Mouse (Mus musculus): Measurements from ENCODE around the gene Map4k5.

The Map4k5 gene

GRCm38 (mm10) chr12:69846499-69846898, 46.5 kb downstream of the Map4k5 start:
- intact Hi-C loops (cut with DNase I): loop anchor here (5.0 kb wide), 1 partner anchor 36 kb away; no protein-coding TSS in a partner anchor

GRCm38 (mm10) chr12:69845722-69846121, 47.3 kb downstream of the Map4k5 start:
- intact Hi-C loops (cut with DNase I): loop anchor here (5.0 kb wide), 1 partner anchor 37 kb away; no protein-coding TSS in a partner anchor

GRCm38 (mm10) chr12:69843531-69844445, 49.2 kb downstream of the Map4k5 start:
- intact Hi-C loops (cut with DNase I): no loop called here

GRCm38 (mm10) chr12:69838376-69838775, 54.6 kb downstream of the Map4k5 start:
- intact Hi-C loops (cut with DNase I): no loop called here

- intact Hi-C loops (cut with DNase I): loop anchor here (5.0 kb wide), 2 partner anchors 58 to 77 kb away; partner anchors contain the start of genes Atl1 and Map4k5
Measured at GRCm38 (mm10) chr12:69833982-69834604, 58.9 kb downstream of the Map4k5 start.

- intact Hi-C loops (cut with DNase I): loop anchor here (5.0 kb wide), 2 partner anchors 61 to 74 kb away; partner anchors contain the start of genes Atl1 and Map4k5
Measured at GRCm38 (mm10) chr12:69831239-69831910, 61.6 kb downstream of the Map4k5 start.

GRCm38 (mm10) chr12:69828214-69828613, 64.8 kb downstream of the Map4k5 start:
- intact Hi-C loops (cut with DNase I): no loop called here

- intact Hi-C loops (cut with DNase I): no loop called here
Measured at GRCm38 (mm10) chr12:69824881-69825597, 68.0 kb downstream of the Map4k5 start.

- intact Hi-C loops (cut with DNase I): loop anchor here (5.0 kb wide), 1 partner anchor 47 kb away; no protein-coding TSS in a partner anchor
Measured at GRCm38 (mm10) chr12:69814272-69814671, 78.7 kb downstream of the Map4k5 start.

- intact Hi-C loops (cut with DNase I): loop anchor here (5.0 kb wide), 1 partner anchor 46 kb away; no protein-coding TSS in a partner anchor
Measured at GRCm38 (mm10) chr12:69813596-69813995, 79.4 kb downstream of the Map4k5 start.

- intact Hi-C loops (cut with DNase I): loop anchor here (5.0 kb wide), 1 partner anchor 46 kb away; no protein-coding TSS in a partner anchor
Measured at GRCm38 (mm10) chr12:69812986-69813385, 80.0 kb downstream of the Map4k5 start.

- intact Hi-C loops (cut with DNase I): loop anchor here (5.0 kb wide), 1 partner anchor 45 kb away; no protein-coding TSS in a partner anchor
Measured at GRCm38 (mm10) chr12:69811976-69812375, 81.0 kb downstream of the Map4k5 start.

GRCm38 (mm10) chr12:69809439-69809838, 83.6 kb downstream of the Map4k5 start:
- intact Hi-C loops (cut with DNase I): no loop called here

- intact Hi-C loops (cut with DNase I): no loop called here
Measured at GRCm38 (mm10) chr12:69807399-69807985, 85.5 kb downstream of the Map4k5 start.

GRCm38 (mm10) chr12:69805148-69805547, 87.9 kb downstream of the Map4k5 start:
- intact Hi-C loops (cut with DNase I): no loop called here

- intact Hi-C loops (cut with DNase I): no loop called here
Measured at GRCm38 (mm10) chr12:69804393-69805070, 88.5 kb downstream of the Map4k5 start.

GRCm38 (mm10) chr12:69803196-69803595, 89.8 kb downstream of the Map4k5 start:
- intact Hi-C loops (cut with DNase I): no loop called here

- intact Hi-C loops (cut with DNase I): no loop called here
Measured at GRCm38 (mm10) chr12:69800586-69800985, 92.4 kb downstream of the Map4k5 start.

- intact Hi-C loops (cut with DNase I): no loop called here
Measured at GRCm38 (mm10) chr12:69796311-69796710, 96.7 kb downstream of the Map4k5 start.

Data from adrenal gland (tissue).